Mouse (Mus musculus): ENCODE measurements around the gene Acot3. TPM values are rescaled to one million over a fixed set of nuclear protein-coding genes. Genes with fewer than 3 reads are reported as not detected.

Gene Acot3
- total and polyA plus RNA-seq, 3 experiments = not detected

GRCm38 (mm10) chr12:84030659-84031332 is 21.1 kb upstream of the Acot3 start:
- DNase-seq (ENCODE audit: extremely low read depth) = peak; percentile 82
- no peaks in the 10 kb centered on the region for H3K79me2 ChIP-seq (replicated peaks; ENCODE audit: control insufficient read depth, extremely low read depth, insufficient read depth, poor library complexity, severe bottlenecking)
- dilution Hi-C loops (cut with MboI; ENCODE audit: extremely low pct_ligation_motif_present, extremely low pct_unique_long_range_greater_than_20kb, low sequenced_read_pairs) = no loop called here
- no peak overlapping the region for H3K4me2 ChIP-seq (ENCODE audit: insufficient read depth, low read depth, poor library complexity, severe bottlenecking)
- H3K36me3 ChIP-seq (replicated peaks in 1 of 2; ENCODE audit: control insufficient read depth in 1 of 2, insufficient read depth in 1 of 2, low read length in 1 of 2) = no peaks in the 10 kb centered on the region
- peaks cover 2 to 8% of the 10 kb centered on the region in 2 experiments; a peak in 3 of 4 replicates for H3K4me1 ChIP-seq (ENCODE audit: control insufficient read depth in 1 of 2, insufficient read depth in 2 of 2)
- no peaks in the 10 kb centered on the region for H3K27me3 ChIP-seq (replicated peaks)
- in situ Hi-C loops (cut with MboI; ENCODE audit: low pct_ligation_motif_present, low pct_unique_long_range_greater_than_20kb, low sequenced_read_pairs) = no loop called here
- H3K9me3 ChIP-seq (replicated peaks; ENCODE audit: low read length) = no peaks in the 10 kb centered on the region
- H3K9ac ChIP-seq (ENCODE audit: insufficient read depth, low read depth) = no peak overlapping the region
- TF ChIP-seq PAX5 (IDR thresholded peaks at IDR 0.05; ENCODE audit: low read length) = no peak
- TF ChIP-seq UBTF (IDR thresholded peaks at IDR 0.05; ENCODE audit: low read depth, low read length) = no peak
- TF ChIP-seq EP300 (IDR thresholded peaks at IDR 0.05; ENCODE audit: low read length) = no peak
- TF ChIP-seq ZC3H11A (IDR thresholded peaks at IDR 0.05; ENCODE audit: low read depth, low read length) = peak; percentile 32; the same call in 1 of the 2 replicates
- 0 out of 2 replicates have a peak, but pooled peaks have one; percentile 43 for TF ChIP-seq MAZ (IDR thresholded peaks at IDR 0.05; ENCODE audit: low read depth, low read length)
- no peak for TF ChIP-seq NRF1 (IDR thresholded peaks at IDR 0.05; ENCODE audit: low read depth, low read length)
- no peak for TF ChIP-seq JUN (IDR thresholded peaks at IDR 0.05; ENCODE audit: insufficient read depth, low read depth, low read length)
- no peak for TF ChIP-seq CHD2 (IDR thresholded peaks at IDR 0.05; ENCODE audit: low read length)
- no peak for TF ChIP-seq KAT2A (IDR thresholded peaks at IDR 0.05; ENCODE audit: insufficient replicate concordance, low read length)
- TF ChIP-seq ELF1 (IDR thresholded peaks at IDR 0.05; ENCODE audit: low read depth, low read length) = no peak
- no peak for TF ChIP-seq TCF12 (IDR thresholded peaks at IDR 0.05; ENCODE audit: low read depth, low read length)
- TF ChIP-seq ZMIZ1 (IDR thresholded peaks at IDR 0.05; ENCODE audit: low read depth, low read length) = no peak
- TF ChIP-seq SMC3 (IDR thresholded peaks at IDR 0.05; ENCODE audit: low read depth, low read length) = peak; percentile 92
- TF ChIP-seq E2F4 (IDR thresholded peaks at IDR 0.05; ENCODE audit: insufficient replicate concordance, low read depth, low read length) = no peak
- TF ChIP-seq CTCF (conservative IDR thresholded peaks at IDR 0.05 in 1 of 2, IDR thresholded peaks at IDR 0.05 in 1 of 2; ENCODE audit: low read depth in 2 of 2, low read length in 2 of 2) = peak; percentile 87 to 89
- peak; percentile 43; the same call in 1 of the 2 replicates for TF ChIP-seq USF1 (IDR thresholded peaks at IDR 0.05; ENCODE audit: low read depth, low read length)
- TF ChIP-seq NELFE (IDR thresholded peaks at IDR 0.05; ENCODE audit: low read depth, low read length) = no peak
- peak; percentile 82 for TF ChIP-seq BHLHE40 (IDR thresholded peaks at IDR 0.05; ENCODE audit: low read depth, low read length)
- TF ChIP-seq ZNF384 (IDR thresholded peaks at IDR 0.05; ENCODE audit: low read depth, low read length) = no peak
- TF ChIP-seq MYC (IDR thresholded peaks at IDR 0.05; ENCODE audit: low read depth, low read length) = peak; percentile 86
- TF ChIP-seq POLR2A (IDR thresholded peaks at IDR 0.05; ENCODE audit: low read depth, low read length) = no peak
- no peak for TF ChIP-seq HCFC1 (IDR thresholded peaks at IDR 0.05; ENCODE audit: low read depth, low read length)
- TF ChIP-seq RAD21 (IDR thresholded peaks at IDR 0.05; ENCODE audit: low read depth, low read length) = peak; percentile 71
- TF ChIP-seq IRF4 (IDR thresholded peaks at IDR 0.05; ENCODE audit: low read depth, low read length) = no peak; the same call in 1 of the 2 replicates
- TF ChIP-seq GABPA (IDR thresholded peaks at IDR 0.05; ENCODE audit: insufficient replicate concordance, low read depth, low read length) = no peak
- TF ChIP-seq SIN3A (IDR thresholded peaks at IDR 0.05; ENCODE audit: low read length) = peak; percentile 28; the same call in 1 of the 2 replicates
- TF ChIP-seq JUND (conservative IDR thresholded peaks at IDR 0.05; ENCODE audit: low read depth, low read length) = no peak
- peak; percentile 42; the same call in 1 of the 2 replicates for TF ChIP-seq MXI1 (IDR thresholded peaks at IDR 0.05; ENCODE audit: low read depth, low read length)
- TF ChIP-seq ETS1 (conservative IDR thresholded peaks at IDR 0.05; ENCODE audit: low read depth, low read length) = no peak
- peak; percentile 63 for TF ChIP-seq MAX (IDR thresholded peaks at IDR 0.05; ENCODE audit: low read length)
- no peak for TF ChIP-seq MEF2A (IDR thresholded peaks at IDR 0.05; ENCODE audit: borderline replicate concordance, low read depth, low read length)
- no peak overlapping the region for H3K27ac ChIP-seq (ENCODE audit: insufficient read depth, low read depth)
- no peak overlapping the region for H3K4me3 ChIP-seq (replicated peaks in 1 of 3; ENCODE audit: low read depth in 2 of 3, low read length in 2 of 3, poor library complexity in 1 of 3)
